Mouse (Mus musculus) testis, adult 2 months (tissue): ENCODE results near the gene Olfr1395.

Experiments used
- CTCF ChIP-seq: fragments of 200-500 bp; IDR thresholded peaks from 2 replicates; pipeline ENCODE4 v1.5.1; 2012; ENCODE audit warnings: low read depth, mild to moderate bottlenecking, inconsistent platforms, low read length, moderate library complexity; ENCODE audit not compliant: control insufficient read depth, insufficient read depth, insufficient replicate concordance
- POLR2A ChIP-seq: fragments of 200-500 bp; IDR thresholded peaks from 2 replicates; pipeline ENCODE4 v1.6.1; 2012; ENCODE audit warnings: low read depth, mild to moderate bottlenecking, inconsistent platforms, low read length, moderate library complexity; ENCODE audit not compliant: control insufficient read depth

DNA sequence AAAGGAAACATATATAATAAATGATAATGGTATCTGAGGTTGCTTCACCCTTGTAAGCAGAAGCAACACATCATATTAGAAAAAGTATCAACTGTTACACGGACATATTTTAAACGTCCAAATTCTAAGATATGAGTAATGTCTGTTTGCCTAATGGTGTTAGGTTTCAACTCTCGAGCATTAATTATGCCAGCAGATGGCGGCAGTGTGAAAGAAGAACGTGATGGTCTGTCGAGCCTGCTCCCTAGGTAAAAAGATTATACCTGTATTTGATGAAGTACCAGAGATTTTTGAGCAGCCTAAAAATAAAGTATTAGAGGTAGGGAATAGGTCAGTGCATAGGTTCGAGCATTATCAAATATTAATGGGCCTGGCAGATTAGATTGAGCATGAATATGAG is 47.7 kb downstream of the Olfr1395 start:
- TF ChIP-seq POLR2A (no peak), CTCF (no peak)
